Mouse (Mus musculus) regulatory T cell (primary cell): Measurements from ENCODE around the gene Lyst.

Experiments used
- in situ Hi-C: fragments of 300-600 bp; cut with MboI, MseI; formaldehyde crosslinking; loops from one replicate; pipeline ENCODE4 v1.15.1; 2025; ENCODE audit warnings: high pct_unique_total_duplicates

Gene Lyst

DNA sequence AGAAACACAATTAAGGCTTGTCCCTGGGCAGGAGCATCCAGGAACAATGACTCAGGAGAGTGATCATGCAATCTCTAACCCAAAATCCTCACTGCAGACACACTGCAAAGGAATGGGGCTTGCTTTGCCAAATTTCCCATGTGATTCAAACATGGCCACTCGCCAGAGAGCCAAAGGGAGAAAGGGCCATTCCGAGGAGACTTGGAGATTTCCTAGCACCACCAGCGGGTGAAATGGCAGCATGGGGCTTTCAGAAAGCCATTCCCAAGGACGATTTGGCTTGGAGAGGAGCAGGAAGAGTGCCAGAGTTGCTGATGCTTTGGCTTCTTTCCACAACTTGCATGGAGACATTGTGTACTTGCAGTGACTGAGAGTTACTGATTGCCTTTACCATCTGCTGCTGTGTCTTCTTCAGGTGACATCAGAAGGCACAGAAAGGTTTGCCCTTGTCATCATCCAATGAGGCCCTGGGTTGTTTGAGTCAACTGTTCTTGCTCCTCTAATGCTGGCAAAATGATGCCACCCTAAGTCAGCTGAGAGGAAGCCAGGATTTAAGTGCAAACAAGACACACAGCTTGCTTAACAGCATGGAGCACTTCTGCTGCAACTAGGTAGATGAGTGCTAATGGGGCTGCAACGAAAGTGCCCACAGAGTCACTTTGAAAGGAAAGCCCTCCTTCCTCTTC is 16.5 kb upstream of the Lyst start:
- in situ Hi-C loops = no loop called here

- in situ Hi-C loops = no loop called here
Measured at GRCm38 (mm10) chr13:13574258-13574870, 15.8 kb upstream of the Lyst start.

GRCm38 (mm10) chr13:13575106-13575505 is 15.1 kb upstream of the Lyst start:
- in situ Hi-C loops = loop anchor here (25.0 kb wide), 2 partner anchors 487 to 1062 kb away; partner anchors contain the start of genes AW209491, Arid4b and Ggps1

DNA sequence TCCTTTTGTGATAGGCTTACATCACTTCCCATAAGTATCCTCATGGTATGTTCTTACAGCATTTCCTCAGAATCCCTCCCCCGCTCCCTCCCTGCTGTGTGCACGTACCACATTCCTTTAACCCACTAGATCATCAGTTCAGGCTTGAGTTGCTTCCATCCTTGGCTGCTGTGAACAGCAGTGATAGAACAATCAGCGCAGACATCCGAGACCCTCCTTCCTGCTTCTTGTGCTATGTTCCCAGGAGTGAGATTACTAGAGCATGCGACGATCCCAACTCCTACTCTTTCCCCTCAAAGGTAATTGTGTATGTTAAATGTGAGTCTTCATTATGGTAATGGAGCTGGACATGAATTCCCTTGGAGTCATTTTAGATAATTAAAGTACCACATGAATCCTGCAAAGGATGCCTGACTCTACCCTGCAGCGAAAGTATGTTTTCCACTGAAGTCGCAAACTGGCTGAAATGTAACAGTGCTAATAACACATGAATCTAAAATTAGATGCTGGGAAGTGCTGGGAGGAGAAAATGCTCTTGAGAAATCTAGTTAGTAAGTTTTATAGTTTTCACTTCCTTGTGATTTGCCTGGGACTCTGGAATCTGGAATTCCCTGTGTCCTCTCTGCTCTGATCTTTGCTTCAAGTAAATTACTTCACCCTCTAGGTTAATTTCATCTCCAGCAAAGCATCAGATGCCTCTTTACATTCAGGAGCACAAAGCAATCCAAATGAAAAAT is 13.6 kb upstream of the Lyst start:
- in situ Hi-C loops = loop anchor here (25.0 kb wide), 2 partner anchors 486 to 1061 kb away; partner anchors contain the start of genes AW209491, Arid4b and Ggps1

- in situ Hi-C loops = loop anchor here (5.0 to 25.0 kb wide), 3 partner anchors 370 to 1055 kb away; partner anchors contain the start of genes AW209491, Arid4b, B3galnt2 and Ggps1
Measured at GRCm38 (mm10) chr13:13581988-13582387, 8.2 kb upstream of the Lyst start.

- in situ Hi-C loops = loop anchor here (5.0 to 25.0 kb wide), 3 partner anchors 369 to 1054 kb away; partner anchors contain the start of genes AW209491, Arid4b, B3galnt2 and Ggps1
Measured at GRCm38 (mm10) chr13:13583473-13583872, 6.7 kb upstream of the Lyst start.

DNA sequence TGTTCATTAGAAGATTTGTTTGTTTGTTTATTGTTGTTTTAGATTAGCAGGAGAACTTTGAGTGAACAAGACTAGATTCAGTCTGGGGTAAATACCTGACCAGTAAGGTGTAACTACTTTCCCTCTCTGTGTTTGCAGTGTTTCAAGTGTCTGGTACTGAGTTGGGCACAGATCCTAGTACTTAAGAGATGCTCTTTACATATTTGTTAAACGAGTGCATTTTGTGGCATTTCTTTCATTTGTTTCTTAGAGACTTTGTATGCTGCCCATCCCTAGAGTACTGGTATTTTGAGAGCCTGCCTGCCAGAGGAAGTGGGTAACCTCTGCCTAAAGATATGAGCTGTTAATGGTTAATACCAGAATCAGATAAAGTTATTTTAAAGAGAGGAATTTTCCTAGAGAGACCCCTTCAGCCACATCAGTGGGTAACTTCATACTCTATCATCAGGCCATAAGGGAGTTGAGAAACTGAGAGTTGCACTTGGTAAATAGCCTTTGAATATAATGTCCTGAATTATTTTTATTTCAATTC is 2.5 kb upstream of the Lyst start:
- in situ Hi-C loops = loop anchor here (25.0 kb wide), 2 partner anchors 475 to 1050 kb away; partner anchors contain the start of genes AW209491, Arid4b and Ggps1

GRCm38 (mm10) chr13:13588518-13588917 is 1.7 kb upstream of the Lyst start:
- in situ Hi-C loops = loop anchor here (25.0 kb wide), 2 partner anchors 474 to 1049 kb away; partner anchors contain the start of genes AW209491, Arid4b and Ggps1

GRCm38 (mm10) chr13:13589032-13589431 is 1.2 kb upstream of the Lyst start:
- in situ Hi-C loops = loop anchor here (25.0 kb wide), 2 partner anchors 473 to 1048 kb away; partner anchors contain the start of genes AW209491, Arid4b and Ggps1

GRCm38 (mm10) chr13:13591892-13592291 is 1.7 kb downstream of the Lyst start:
- in situ Hi-C loops = loop anchor here (25.0 kb wide), 2 partner anchors 470 to 1045 kb away; partner anchors contain the start of genes AW209491, Arid4b and Ggps1

DNA sequence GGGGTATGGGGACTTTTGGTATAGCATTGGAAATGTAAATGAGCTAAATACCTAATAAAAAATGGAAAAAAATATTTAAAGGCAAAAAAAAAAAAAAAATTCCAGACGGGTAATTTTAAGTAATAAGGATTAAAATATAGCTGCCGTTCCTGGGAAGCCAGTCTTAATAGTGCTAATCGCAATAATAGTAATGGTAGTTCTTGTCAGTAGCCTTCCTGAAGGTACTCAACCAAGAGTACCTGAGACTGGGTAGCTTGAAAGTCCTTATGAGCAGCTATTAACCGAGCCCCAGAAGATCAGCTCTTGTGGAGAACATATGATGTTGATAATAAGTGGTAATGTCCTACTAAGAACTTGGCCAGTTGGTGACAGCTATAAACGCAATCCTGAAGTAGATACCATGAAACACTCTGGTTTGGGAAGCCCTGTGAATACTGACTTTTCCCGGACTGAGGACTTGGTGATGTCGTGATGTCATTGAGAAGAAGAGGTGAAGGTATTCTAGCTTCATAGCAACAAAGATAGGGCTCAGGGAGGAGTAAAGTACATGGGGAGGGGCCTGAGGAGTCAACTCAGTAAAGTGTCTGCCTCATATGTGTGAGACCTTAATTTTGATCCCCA is 6.3 kb downstream of the Lyst start:
- in situ Hi-C loops = loop anchor here (25.0 kb wide), 2 partner anchors 466 to 1041 kb away; partner anchors contain the start of genes AW209491, Arid4b and Ggps1

DNA sequence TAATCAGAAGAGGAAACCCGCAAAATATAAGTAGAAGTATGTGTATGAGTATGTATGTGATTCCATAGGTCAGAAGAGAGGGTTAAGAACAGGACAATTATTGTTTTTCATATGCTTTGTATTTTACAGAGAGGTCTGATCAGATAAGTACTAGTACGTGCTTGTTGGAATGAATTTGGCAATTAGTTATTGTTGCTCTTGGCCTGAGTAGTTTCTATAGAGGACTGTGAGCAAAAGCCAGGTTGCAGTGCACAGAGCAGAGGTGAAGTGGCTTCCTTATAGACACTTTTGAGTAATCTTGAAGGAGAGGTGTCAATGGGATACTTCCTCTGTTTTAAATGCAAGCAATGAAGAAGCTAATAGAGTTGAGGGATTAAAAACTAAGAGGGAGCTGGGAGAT is 7.7 kb downstream of the Lyst start:
- in situ Hi-C loops = loop anchor here (25.0 kb wide), 2 partner anchors 464 to 1039 kb away; partner anchors contain the start of genes AW209491, Arid4b and Ggps1

- in situ Hi-C loops = no loop called here
Measured at GRCm38 (mm10) chr13:13601407-13601806, 11.2 kb downstream of the Lyst start.

GRCm38 (mm10) chr13:13606149-13606548 is 16.0 kb downstream of the Lyst start:
- in situ Hi-C loops = no loop called here

DNA sequence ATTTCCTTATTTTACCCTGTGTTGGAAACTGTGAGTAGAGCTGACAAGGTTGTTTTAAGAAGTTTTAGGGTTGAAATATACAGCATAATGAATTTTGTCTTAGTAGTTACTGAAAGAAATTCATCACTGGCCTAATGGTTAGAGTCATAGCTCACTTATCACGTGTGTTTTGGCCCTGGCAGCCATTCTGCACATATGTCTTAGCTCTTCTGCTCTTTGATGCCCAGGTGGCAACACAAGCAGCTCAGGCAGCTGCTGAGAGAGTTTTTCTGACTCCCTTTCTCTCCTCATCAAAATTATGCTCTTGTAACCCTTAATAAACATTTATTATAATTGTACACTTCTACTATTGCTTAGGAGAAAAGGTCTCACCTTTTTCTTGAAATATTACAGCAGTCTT is 18.1 kb downstream of the Lyst start:
- in situ Hi-C loops = no loop called here

DNA sequence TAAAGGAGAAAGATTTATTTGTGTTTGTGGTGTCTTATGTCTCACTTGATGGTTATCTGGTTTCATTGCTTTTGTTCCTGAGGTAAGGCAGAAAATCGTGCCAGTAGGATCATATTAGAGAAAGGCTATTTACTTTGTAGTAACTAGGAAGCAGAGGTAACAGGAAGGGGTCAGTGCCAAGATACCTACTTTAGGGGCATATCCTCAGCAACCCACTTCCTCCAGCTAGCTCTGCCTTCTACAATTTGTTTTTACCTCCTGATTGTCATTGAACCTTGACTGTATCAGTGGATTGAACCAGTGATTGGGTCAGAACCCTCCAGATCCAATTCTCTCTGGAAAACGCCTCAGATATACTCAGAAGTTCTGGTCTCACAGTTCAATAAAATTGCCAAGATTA is 19.5 kb downstream of the Lyst start:
- in situ Hi-C loops = loop anchor here (5.0 kb wide), 1 partner anchor 92 kb away; no protein-coding TSS in a partner anchor

- in situ Hi-C loops = loop anchor here (5.0 kb wide), 1 partner anchor 96 kb away; no protein-coding TSS in a partner anchor
Measured at GRCm38 (mm10) chr13:13612882-13613281, 22.7 kb downstream of the Lyst start.

- in situ Hi-C loops = loop anchor here (5.0 kb wide), 1 partner anchor 97 kb away; no protein-coding TSS in a partner anchor
Measured at GRCm38 (mm10) chr13:13614235-13614634, 24.0 kb downstream of the Lyst start.

DNA sequence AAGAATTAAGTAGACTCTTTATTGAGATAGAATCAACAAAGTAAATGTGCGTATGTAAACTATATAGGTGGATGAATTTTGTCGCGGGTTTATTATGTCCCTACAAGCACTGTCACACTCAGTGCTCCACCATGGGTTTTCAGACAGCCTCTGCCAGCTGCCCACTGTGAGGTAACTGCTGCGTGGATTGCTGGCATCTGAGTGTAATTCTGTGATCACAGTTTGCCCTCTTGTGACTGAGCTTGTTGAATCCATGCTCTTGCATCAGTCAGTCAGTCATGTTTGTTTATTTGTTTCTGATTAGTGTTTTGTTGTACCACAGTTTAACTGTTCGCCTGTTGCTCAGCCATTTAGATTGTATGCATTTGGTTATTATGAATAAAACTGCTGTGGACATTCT is 31.3 kb downstream of the Lyst start:
- in situ Hi-C loops = no loop called here

DNA sequence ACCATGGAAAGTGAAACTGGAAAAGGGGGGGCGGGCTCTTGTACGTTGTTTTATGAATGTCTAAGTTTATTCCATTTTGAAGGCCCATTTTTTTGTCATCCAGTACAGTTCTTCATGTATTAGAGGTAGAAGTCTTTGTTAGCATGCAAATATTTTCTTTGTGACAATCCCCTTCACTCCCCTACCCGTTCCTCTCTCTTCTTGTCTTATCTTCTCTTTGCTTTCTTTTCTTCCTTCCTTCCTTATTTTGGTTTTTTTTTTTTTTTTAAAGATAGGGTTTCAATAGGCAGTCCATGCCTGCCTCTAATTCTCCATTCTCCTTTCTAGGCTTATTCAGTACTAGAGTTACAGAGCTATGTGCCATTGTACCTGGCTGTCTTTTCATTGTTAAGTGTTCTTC is 32.4 kb downstream of the Lyst start:
- in situ Hi-C loops = no loop called here

GRCm38 (mm10) chr13:13633746-13634145 is 43.5 kb downstream of the Lyst start:
- in situ Hi-C loops = no loop called here
